Mouse (Mus musculus): Measurements from ENCODE around the gene Grm3. TPM values are rescaled to one million over a fixed set of nuclear protein-coding genes. Genes with fewer than 3 reads are reported as not detected.

Gene Grm3
- polyA plus RNA-seq, 1 experiment = not detected

GRCm38 (mm10) chr5:9683204-9683603 lies 41.8 kb downstream of the Grm3 start:
- Histone ChIP-seq H3K4me3 (ENCODE audit: insufficient read depth, low read depth, low read length) (no peak overlapping the region), H3K27ac (replicated peaks; ENCODE audit: low read depth, low read length) (no peak overlapping the region), H3K4me1 (ENCODE audit: control insufficient read depth, insufficient read depth, insufficient read length, low read length) (no peaks in the 10 kb centered on the region)

DNA sequence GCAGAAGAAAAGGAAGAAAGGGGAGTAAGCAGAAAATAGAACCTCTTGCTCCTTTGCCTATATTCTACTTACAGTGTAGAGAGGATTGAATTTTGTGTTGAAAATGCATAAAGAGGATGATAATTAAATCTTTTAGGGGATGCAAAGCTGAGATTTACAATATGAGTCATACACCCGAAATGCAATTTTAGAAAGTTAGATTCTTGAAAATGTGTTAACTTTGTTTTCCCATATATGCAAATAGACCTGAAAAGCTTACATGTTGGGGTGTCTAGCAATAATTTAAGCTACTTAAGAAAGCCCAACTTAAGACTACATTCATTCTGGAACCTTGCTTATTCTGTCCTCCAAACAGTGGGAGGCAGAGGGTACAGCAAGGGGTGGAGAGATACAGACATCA lies 56.0 kb downstream of the Grm3 start:
- Histone ChIP-seq H3K27ac (replicated peaks; ENCODE audit: low read depth, low read length) (no peak overlapping the region), H3K4me3 (ENCODE audit: insufficient read depth, low read depth, low read length) (no peak overlapping the region), H3K4me1 (ENCODE audit: control insufficient read depth, insufficient read depth, insufficient read length, low read length) (no peaks in the 10 kb centered on the region)

GRCm38 (mm10) chr5:9663416-9663815 lies 61.6 kb downstream of the Grm3 start:
- H3K4me3 ChIP-seq (ENCODE audit: insufficient read depth, low read depth, low read length) = no peak overlapping the region
- H3K27ac ChIP-seq (replicated peaks; ENCODE audit: low read depth, low read length) = no peak overlapping the region
- no peaks in the 10 kb centered on the region for H3K4me1 ChIP-seq (ENCODE audit: control insufficient read depth, insufficient read depth, insufficient read length, low read length)

GRCm38 (mm10) chr5:9661870-9662589 lies 62.9 kb downstream of the Grm3 start:
- H3K27ac ChIP-seq (replicated peaks; ENCODE audit: low read depth, low read length) = no peak overlapping the region
- no peak overlapping the region for H3K4me3 ChIP-seq (ENCODE audit: insufficient read depth, low read depth, low read length)
- no peaks in the 10 kb centered on the region for H3K4me1 ChIP-seq (ENCODE audit: control insufficient read depth, insufficient read depth, insufficient read length, low read length)

DNA sequence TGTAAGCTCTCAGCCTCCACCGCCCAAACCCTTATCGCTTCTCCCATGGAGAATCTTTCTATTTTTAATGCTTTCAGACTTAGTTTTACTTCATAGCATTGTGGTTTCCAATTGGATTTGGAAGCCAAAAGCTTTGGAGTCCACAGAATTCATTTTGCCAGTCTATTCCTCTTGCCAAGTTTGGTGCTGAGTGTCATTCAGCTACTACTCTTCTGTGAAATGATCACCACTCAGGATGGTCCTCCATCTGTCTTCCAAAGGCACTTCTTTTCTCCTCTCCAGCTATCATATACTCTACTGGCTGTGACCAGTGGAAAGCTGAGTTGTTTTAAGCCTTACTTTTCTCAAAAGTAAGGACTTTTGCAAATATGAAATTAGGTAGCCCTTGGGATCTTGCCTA lies 86.4 kb downstream of the Grm3 start:
- no peak overlapping the region for H3K27ac ChIP-seq (replicated peaks; ENCODE audit: low read depth, low read length)
- no peaks in the 10 kb centered on the region for H3K4me1 ChIP-seq (ENCODE audit: control insufficient read depth, insufficient read depth, insufficient read length, low read length)
- no peak overlapping the region for H3K4me3 ChIP-seq (ENCODE audit: insufficient read depth, low read depth, low read length)

DNA sequence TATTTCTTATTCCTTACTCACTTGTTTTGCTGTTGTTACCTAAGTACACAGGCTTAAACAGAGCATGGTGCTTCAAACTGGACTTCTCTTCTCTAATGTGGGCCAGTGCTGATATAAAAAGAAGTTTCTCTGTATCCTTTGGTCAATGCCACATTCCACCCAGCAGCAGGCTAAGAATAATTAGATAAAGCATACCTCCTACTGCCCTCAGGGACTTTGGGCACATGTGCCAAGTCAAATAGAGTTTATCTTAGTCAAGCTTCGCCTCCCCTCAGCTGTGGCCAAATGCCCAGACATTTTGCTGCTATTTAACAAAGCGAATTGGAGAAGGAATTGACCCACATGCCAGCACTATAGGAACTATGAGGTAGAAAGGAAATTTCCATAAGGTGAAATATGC lies 97.8 kb downstream of the Grm3 start:
- H3K4me3 ChIP-seq (ENCODE audit: insufficient read depth, low read depth, low read length) = no peak overlapping the region
- H3K4me1 ChIP-seq (ENCODE audit: control insufficient read depth, insufficient read depth, insufficient read length, low read length) = no peaks in the 10 kb centered on the region
- no peak overlapping the region for H3K27ac ChIP-seq (replicated peaks; ENCODE audit: low read depth, low read length)

GRCm38 (mm10) chr5:9624396-9624795 lies 100.6 kb downstream of the Grm3 start:
- Histone ChIP-seq H3K4me1 (ENCODE audit: control insufficient read depth, insufficient read depth, insufficient read length, low read length) (no peaks in the 10 kb centered on the region), H3K27ac (replicated peaks; ENCODE audit: low read depth, low read length) (no peak overlapping the region), H3K4me3 (ENCODE audit: insufficient read depth, low read depth, low read length) (no peak overlapping the region)

- Histone ChIP-seq H3K4me3 (ENCODE audit: insufficient read depth, low read depth, low read length) (no peak overlapping the region), H3K4me1 (ENCODE audit: control insufficient read depth, insufficient read depth, insufficient read length, low read length) (no peaks in the 10 kb centered on the region), H3K27ac (replicated peaks; ENCODE audit: low read depth, low read length) (no peak overlapping the region)
Observed at GRCm38 (mm10) chr5:9623095-9623459, 101.9 kb downstream of the Grm3 start.

DNA sequence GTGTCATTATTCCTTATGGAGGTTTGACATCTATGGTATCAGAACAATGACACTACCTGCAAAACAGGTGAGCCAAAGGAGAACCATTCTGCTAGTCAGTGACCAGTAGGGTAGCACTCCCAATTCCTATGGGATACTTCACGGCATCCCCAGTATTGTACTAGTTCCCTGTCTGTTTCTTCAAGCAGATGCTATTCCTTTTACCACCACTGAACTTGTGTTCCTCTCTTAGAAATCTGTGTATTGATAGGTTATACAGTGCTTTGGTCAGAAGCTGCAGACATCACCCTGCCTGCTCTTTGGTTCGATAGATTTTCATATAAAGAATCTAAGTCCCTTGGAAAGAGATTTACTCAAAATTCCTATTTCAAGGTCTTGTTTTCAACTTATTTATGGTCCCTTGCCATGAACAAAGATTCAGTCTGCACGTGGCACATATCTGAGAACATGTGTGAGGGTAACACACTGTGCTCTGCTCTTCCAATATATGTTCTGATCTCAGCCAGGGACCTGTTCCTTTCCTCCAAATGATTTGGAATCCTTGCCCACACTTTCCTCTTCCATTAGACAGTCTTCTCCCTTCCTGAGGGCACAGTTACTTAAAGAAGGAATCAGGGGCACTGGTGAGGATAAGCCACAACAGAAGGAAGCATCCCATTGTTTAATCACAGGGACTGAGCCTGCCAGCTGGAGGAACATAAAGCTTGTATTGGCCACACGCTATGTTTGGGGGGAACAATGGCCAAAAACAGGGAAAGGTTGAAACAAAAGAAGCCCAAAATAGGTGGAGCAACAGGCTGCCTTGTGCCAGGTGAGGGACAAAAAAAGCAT lies 102.5 kb downstream of the Grm3 start:
- no peaks in the 10 kb centered on the region for H3K4me1 ChIP-seq (ENCODE audit: control insufficient read depth, insufficient read depth, insufficient read length, low read length)
- no peak overlapping the region for H3K27ac ChIP-seq (replicated peaks; ENCODE audit: low read depth, low read length)
- H3K4me3 ChIP-seq (ENCODE audit: insufficient read depth, low read depth, low read length) = no peak overlapping the region

DNA sequence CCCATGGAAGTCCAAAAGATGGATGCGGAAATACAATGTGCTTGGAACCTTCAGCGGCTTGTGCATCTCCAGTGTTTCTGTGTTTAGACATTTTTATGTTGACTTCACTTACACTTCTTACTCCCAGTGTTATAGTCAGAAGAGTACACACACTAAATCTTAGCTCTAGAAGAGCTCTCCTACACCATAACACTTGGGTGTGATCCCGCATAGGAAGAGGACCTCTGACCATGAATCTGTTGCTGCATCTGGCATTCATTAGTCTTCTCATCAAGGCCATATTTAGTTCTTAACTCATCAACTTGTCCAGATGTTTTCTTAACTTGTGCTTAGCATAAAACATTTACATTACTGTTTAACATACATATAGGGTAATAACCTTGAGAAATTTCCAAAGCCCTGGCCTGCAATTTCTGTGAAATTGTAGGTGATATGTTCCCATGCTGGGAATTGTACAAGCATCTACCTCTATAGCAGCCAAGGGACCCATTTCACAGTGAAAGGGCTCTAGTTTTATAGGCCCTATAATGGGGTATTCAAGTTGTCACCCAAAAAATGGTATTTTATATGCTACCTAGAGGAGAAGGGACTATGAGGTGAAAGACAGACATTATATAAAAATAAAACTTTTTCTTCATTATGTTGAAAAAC lies 103.4 kb downstream of the Grm3 start:
- no peaks in the 10 kb centered on the region for H3K4me1 ChIP-seq (ENCODE audit: control insufficient read depth, insufficient read depth, insufficient read length, low read length)
- H3K27ac ChIP-seq (replicated peaks; ENCODE audit: low read depth, low read length) = no peak overlapping the region

GRCm38 (mm10) chr5:9579021-9579420 lies 145.9 kb downstream of the Grm3 start:
- Histone ChIP-seq H3K4me1 (ENCODE audit: control insufficient read depth, insufficient read depth, insufficient read length, low read length) (no peaks in the 10 kb centered on the region), H3K4me3 (ENCODE audit: insufficient read depth, low read depth, low read length) (no peak overlapping the region), H3K27ac (replicated peaks; ENCODE audit: low read depth, low read length) (no peak overlapping the region)

More for the DNA sequence above, 103.4 kb downstream of the Grm3 start:
- H3K4me3 ChIP-seq (ENCODE audit: insufficient read depth, low read depth, low read length) = no peak overlapping the region

GRCm38 (mm10) chr5:9578571-9578970 lies 146.4 kb downstream of the Grm3 start:
- H3K4me1 ChIP-seq (ENCODE audit: control insufficient read depth, insufficient read depth, insufficient read length, low read length) = no peaks in the 10 kb centered on the region
- no peak overlapping the region for H3K4me3 ChIP-seq (ENCODE audit: insufficient read depth, low read depth, low read length)
- no peak overlapping the region for H3K27ac ChIP-seq (replicated peaks; ENCODE audit: low read depth, low read length)

DNA sequence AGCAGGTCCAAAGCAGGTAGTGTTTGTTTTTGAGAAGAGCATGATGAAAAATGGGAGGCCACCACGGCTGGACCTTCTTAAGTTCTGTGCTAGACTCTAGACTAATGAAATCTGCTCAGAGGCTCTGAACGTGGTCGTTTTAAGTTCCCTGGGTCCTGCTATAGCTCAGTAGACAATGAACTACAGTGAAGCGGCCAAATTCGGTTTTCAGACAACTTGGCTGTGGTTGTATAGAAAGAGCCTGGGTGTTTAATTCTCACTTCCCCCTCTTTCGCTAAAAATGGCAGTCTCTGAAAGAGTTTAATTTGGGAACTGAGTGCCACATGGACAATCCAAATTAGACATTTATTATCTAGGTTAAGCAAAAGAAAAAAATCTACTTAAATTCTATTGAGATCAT lies 154.0 kb downstream of the Grm3 start:
- no peaks in the 10 kb centered on the region for H3K4me1 ChIP-seq (ENCODE audit: control insufficient read depth, insufficient read depth, insufficient read length, low read length)
- no peak overlapping the region for H3K27ac ChIP-seq (replicated peaks; ENCODE audit: low read depth, low read length)

GRCm38 (mm10) chr5:9557706-9558105 lies 167.3 kb downstream of the Grm3 start:
- no peak overlapping the region for H3K4me3 ChIP-seq (ENCODE audit: insufficient read depth, low read depth, low read length)
- no peak overlapping the region for H3K27ac ChIP-seq (replicated peaks; ENCODE audit: low read depth, low read length)
- H3K4me1 ChIP-seq (ENCODE audit: control insufficient read depth, insufficient read depth, insufficient read length, low read length) = no peaks in the 10 kb centered on the region

More for the DNA sequence above, 154.0 kb downstream of the Grm3 start:
- no peak overlapping the region for H3K4me3 ChIP-seq (ENCODE audit: insufficient read depth, low read depth, low read length)

GRCm38 (mm10) chr5:9540822-9541557 lies 184.0 kb downstream of the Grm3 start:
- H3K4me3 ChIP-seq (ENCODE audit: insufficient read depth, low read depth, low read length) = no peak overlapping the region
- H3K4me1 ChIP-seq (ENCODE audit: control insufficient read depth, insufficient read depth, insufficient read length, low read length) = no peaks in the 10 kb centered on the region
- no peak overlapping the region for H3K27ac ChIP-seq (replicated peaks; ENCODE audit: low read depth, low read length)

Data from brown adipose tissue, adult 24 weeks (tissue).